Mouse (Mus musculus) forebrain, embryonic 14.5 days (tissue): ENCODE measurements around the gene Traf5. TPM values are rescaled to one million over a fixed set of nuclear protein-coding genes. Genes with fewer than 3 reads are reported as not detected.

Source experiments
- ATAC-seq: fragments of 200-750 bp; cut with Nextera tagmentation; 2 replicates; pipeline ENCODE4 v1.8.0; 2017; ENCODE audit warnings: mild to moderate bottlenecking, moderate library complexity
- DNase-seq: peaks from one replicate; pipeline ENCODE4 v3.0.0-alpha.2; 2015; ENCODE audit warnings: low spot score
- H3K27ac ChIP-seq: fragments of 300-500 bp; sonication (generic); 2 replicates; pipeline ENCODE4 v1.5.1; 2014; ENCODE audit warnings: low read depth, mild to moderate bottlenecking, control low read depth, low read length, moderate library complexity
- H3K27me3 ChIP-seq: fragments of 300-500 bp; sonication (generic); replicated peaks from 2 replicates; pipeline ENCODE4 v1.6.1; 2014; ENCODE audit warnings: low read length, control low read depth, mixed read lengths; ENCODE audit not compliant: control insufficient read depth, insufficient read depth
- H3K36me3 ChIP-seq: fragments of 300-500 bp; sonication (generic); 2 replicates; pipeline ENCODE4 v1.6.1; 2014; ENCODE audit warnings: low read length, control low read depth; ENCODE audit not compliant: control insufficient read depth, insufficient read depth
- H3K4me1 ChIP-seq: fragments of 300-500 bp; sonication (generic); 2 replicates; pipeline ENCODE4 v1.6.1; 2014; ENCODE audit warnings: antibody characterized with exemption, low read length, control low read depth; ENCODE audit not compliant: control insufficient read depth, insufficient read depth
- H3K4me2 ChIP-seq: fragments of 300-500 bp; sonication (generic); 2 replicates; pipeline ENCODE4 v1.6.1; 2014; ENCODE audit warnings: mild to moderate bottlenecking, control low read depth, low read length
- H3K4me3 ChIP-seq: fragments of 300-500 bp; sonication (generic); 2 replicates; pipeline ENCODE4 v1.5.1; 2014; ENCODE audit warnings: low read depth, low read length, control low read depth
- H3K9ac ChIP-seq: fragments of 300-500 bp; sonication (generic); 2 replicates; pipeline ENCODE4 v1.6.1; 2014; ENCODE audit warnings: mild to moderate bottlenecking, low read length, control low read depth, moderate library complexity
- H3K9me3 ChIP-seq: fragments of 300-500 bp; sonication (generic); replicated peaks from 2 replicates; pipeline ENCODE4 v1.6.1; 2016; ENCODE audit warnings: low read length, control low read depth, mixed read lengths; ENCODE audit not compliant: control insufficient read depth
- WGBS: fragments of 180-500 bp; shearing (Covaris S2); extraction: QIAGEN DNeasy Blood & Tissue Kit; methylation state at CpG from one replicate; pipeline ENCODE4 v1.1.7; 2014; 5-methylcytosine and 5-hydroxymethylcytosine counted together
- polyA plus RNA-seq: library from polyadenylated mRNA; unstranded; fragments of >200 nt; fragmentation: Nextera tagmentation; extraction: Ambion mirVana; gene quantifications from 2 replicates; pipeline ENCODE4 v1.2.1, GENCODE M21; 2014

Gene Traf5
- polyA plus RNA-seq, 1 experiment from 2014 or later, result 3.3 TPM

DNA sequence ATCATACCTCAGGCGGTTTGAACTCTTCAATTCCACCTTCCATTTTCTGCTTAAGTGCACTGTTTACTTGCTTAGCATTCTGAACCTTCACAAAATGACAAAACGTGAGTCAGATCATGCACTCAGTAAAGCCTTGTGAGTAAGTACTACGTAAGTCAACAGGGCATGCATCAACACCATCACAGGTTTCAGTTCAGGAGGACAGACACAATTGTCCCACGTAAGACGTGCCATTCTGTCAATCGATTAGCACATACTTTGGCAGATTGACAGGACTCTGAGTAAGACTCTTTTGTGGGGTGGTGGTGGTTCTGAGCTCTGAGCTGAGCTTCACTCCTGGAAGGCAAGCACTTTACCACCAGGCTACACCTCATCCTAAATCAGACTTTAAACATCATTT is 23.9 kb upstream of the Traf5 start:
- H3K9me3 ChIP-seq, result no peaks in the 10 kb centered on the region
- no peak overlapping the region for H3K27ac ChIP-seq
- no peak for DNase-seq
- no peak overlapping the region for H3K9ac ChIP-seq
- no peak overlapping the region for H3K4me3 ChIP-seq
- peaks cover 68% of the 10 kb centered on the region for H3K36me3 ChIP-seq
- H3K4me1 ChIP-seq, result no peaks in the 10 kb centered on the region
- ATAC-seq, result no peak
- WGBS, result 83% methylated on average over 6 of the region's 6 CpGs
- no peak overlapping the region for H3K4me2 ChIP-seq
- no peaks in the 10 kb centered on the region for H3K27me3 ChIP-seq

DNA sequence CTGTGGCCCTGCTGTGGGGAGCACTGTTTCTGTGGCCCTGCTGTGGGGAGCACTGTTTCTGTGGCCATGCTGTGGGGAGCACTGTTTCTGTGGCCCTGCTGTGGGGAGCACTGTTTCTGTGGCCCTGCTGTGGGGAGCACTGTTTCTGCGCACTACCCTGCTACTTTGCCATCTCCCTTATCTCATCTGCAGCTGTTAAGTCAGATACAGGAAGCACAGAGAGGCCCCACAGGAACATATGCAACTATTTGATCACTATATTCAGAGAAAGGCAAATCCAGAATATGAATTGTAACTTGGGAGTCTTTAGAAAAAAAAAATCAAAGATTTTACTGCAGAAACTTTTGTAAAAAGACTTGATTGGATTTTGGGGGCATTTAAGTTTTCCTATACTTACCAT is 23.0 kb upstream of the Traf5 start:
- Histone ChIP-seq H3K4me2 (no peak overlapping the region), H3K27ac (no peak overlapping the region), H3K4me1 (no peaks in the 10 kb centered on the region), H3K27me3 (no peaks in the 10 kb centered on the region), H3K4me3 (no peak overlapping the region), H3K36me3 (peaks cover 69% of the 10 kb centered on the region), H3K9me3 (no peaks in the 10 kb centered on the region), H3K9ac (no peak overlapping the region)
- 96% methylated on average over 1 of the region's 1 CpGs for WGBS
- ATAC-seq, result no peak
- no peak for DNase-seq

GRCm38 (mm10) chr1:192109169-192109568 is 16.8 kb upstream of the Traf5 start:
- ATAC-seq (no peak), DNase-seq (peak; percentile 10)
- peaks cover 42% of the 10 kb centered on the region for H3K36me3 ChIP-seq

DNA sequence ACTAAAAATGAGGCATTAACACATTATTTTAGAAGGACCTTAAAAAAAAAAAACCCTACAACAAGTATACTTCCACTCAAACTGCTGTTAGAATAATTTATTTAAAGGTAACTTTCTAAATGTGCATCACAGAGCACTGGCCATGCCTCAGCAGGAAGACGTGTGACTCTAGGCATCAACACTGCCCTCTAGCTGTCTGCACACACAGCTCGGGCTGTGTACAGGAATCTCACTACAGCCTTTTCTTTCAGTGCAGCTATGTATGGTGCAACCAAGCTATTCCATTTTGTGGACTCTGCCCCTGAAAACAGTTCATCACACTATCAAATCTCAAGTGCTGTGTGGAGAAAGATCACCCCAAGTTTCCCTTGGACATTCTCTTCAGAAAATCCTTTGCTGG is 15.0 kb upstream of the Traf5 start:
- Histone ChIP-seq H3K4me3 (no peak overlapping the region), H3K27me3 (no peaks in the 10 kb centered on the region), H3K36me3 (peaks cover 35% of the 10 kb centered on the region), H3K27ac (no peak overlapping the region), H3K9me3 (no peaks in the 10 kb centered on the region), H3K9ac (no peak overlapping the region), H3K4me2 (no peak overlapping the region), H3K4me1 (no peaks in the 10 kb centered on the region)
- ATAC-seq (0 out of 2 replicates have a peak, but pooled peaks have one; percentile 62), DNase-seq (peak; percentile 58)
- 11% methylated on average over 2 of the region's 2 CpGs for WGBS

More at GRCm38 (mm10) chr1:192109169-192109568, 16.8 kb upstream of the Traf5 start:
- 50% methylated on average over 6 of the region's 6 CpGs for WGBS
- Histone ChIP-seq H3K27ac (no peak overlapping the region), H3K4me3 (no peak overlapping the region), H3K27me3 (no peaks in the 10 kb centered on the region), H3K9ac (no peak overlapping the region), H3K4me1 (no peaks in the 10 kb centered on the region), H3K9me3 (no peaks in the 10 kb centered on the region), H3K4me2 (no peak overlapping the region)

- Histone ChIP-seq H3K36me3 (peaks cover 30% of the 10 kb centered on the region), H3K27ac (no peak overlapping the region), H3K4me3 (no peak overlapping the region), H3K4me1 (no peaks in the 10 kb centered on the region), H3K9me3 (no peaks in the 10 kb centered on the region), H3K4me2 (no peak overlapping the region), H3K9ac (no peak overlapping the region), H3K27me3 (no peaks in the 10 kb centered on the region)
- ATAC-seq, result no peak
- no peak for DNase-seq
- 89% methylated on average over 4 of the region's 4 CpGs for WGBS
Observed at GRCm38 (mm10) chr1:192105902-192106389, 13.6 kb upstream of the Traf5 start.

DNA sequence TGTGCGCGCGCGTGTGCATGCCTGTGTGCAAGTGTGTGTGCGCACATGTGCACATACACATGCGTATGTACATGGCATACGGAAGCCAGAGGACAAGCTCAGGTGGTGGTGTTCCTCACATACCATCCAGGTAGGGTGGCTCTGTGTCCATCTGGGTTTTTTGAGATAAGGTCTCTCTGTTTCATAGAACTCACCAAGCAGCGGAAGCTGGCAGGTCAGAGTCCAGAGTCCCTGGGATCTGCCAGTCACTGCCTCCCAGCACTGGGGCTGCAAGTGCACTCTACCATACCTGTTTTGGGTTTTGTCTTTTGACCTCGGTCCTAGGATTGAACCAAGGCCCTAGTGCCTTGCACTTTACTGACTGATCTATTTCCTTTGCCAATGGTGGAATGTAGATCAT is 11.7 kb upstream of the Traf5 start:
- H3K27me3 ChIP-seq, result no peaks in the 10 kb centered on the region
- H3K9me3 ChIP-seq, result no peaks in the 10 kb centered on the region
- no peak overlapping the region for H3K9ac ChIP-seq
- ATAC-seq (no peak), DNase-seq (no peak)
- H3K27ac ChIP-seq, result no peak overlapping the region
- H3K4me3 ChIP-seq, result no peak overlapping the region
- 97% methylated on average over 9 of the region's 9 CpGs for WGBS
- peaks cover 22% of the 10 kb centered on the region for H3K36me3 ChIP-seq
- no peaks in the 10 kb centered on the region for H3K4me1 ChIP-seq
- no peak overlapping the region for H3K4me2 ChIP-seq

GRCm38 (mm10) chr1:192103176-192103575 is 10.8 kb upstream of the Traf5 start:
- Histone ChIP-seq H3K27ac (no peak overlapping the region), H3K4me2 (no peak overlapping the region), H3K4me1 (no peaks in the 10 kb centered on the region), H3K4me3 (no peak overlapping the region), H3K9ac (no peak overlapping the region), H3K36me3 (peaks cover 27% of the 10 kb centered on the region), H3K9me3 (no peaks in the 10 kb centered on the region), H3K27me3 (no peaks in the 10 kb centered on the region)
- DNase-seq, result no peak
- no peak for ATAC-seq
- 82% methylated on average over 6 of the region's 6 CpGs for WGBS

DNA sequence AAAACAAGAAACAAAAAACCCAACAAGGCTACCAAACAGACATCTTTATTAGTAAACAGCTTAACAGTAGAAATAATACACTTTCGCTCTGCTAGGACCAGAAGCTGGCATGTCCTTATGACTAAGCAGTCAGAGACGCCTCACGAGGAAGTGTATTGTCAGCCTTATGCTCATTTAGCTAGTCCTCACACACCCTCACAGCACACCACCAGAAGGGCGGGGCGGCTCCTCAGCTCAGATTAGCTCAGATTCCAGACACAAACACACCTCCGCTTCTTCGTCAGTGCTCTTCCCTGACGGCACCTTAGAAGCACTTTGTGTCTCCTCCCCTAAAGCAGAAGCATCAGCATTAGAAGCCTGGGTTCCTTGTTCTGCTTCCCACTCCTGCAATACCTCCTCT is 9.0 kb upstream of the Traf5 start:
- H3K4me1 ChIP-seq, result no peaks in the 10 kb centered on the region
- DNase-seq (no peak), ATAC-seq (no peak)
- WGBS, result 82% methylated on average over 8 of the region's 8 CpGs
- H3K9ac ChIP-seq, result no peak overlapping the region
- no peaks in the 10 kb centered on the region for H3K27me3 ChIP-seq
- no peaks in the 10 kb centered on the region for H3K9me3 ChIP-seq
- no peak overlapping the region for H3K4me2 ChIP-seq
- no peak overlapping the region for H3K4me3 ChIP-seq
- peaks cover 30% of the 10 kb centered on the region for H3K36me3 ChIP-seq
- H3K27ac ChIP-seq, result no peak overlapping the region

- no peak overlapping the region for H3K9ac ChIP-seq
- ATAC-seq, result no peak
- no peak overlapping the region for H3K4me2 ChIP-seq
- H3K4me3 ChIP-seq, result no peak overlapping the region
- H3K4me1 ChIP-seq, result no peaks in the 10 kb centered on the region
- no peak for DNase-seq
- peaks cover 27% of the 10 kb centered on the region for H3K36me3 ChIP-seq
- H3K27ac ChIP-seq, result no peak overlapping the region
- H3K27me3 ChIP-seq, result no peaks in the 10 kb centered on the region
- 92% methylated on average over 11 of the region's 11 CpGs for WGBS
- H3K9me3 ChIP-seq, result no peaks in the 10 kb centered on the region
Observed at GRCm38 (mm10) chr1:192100742-192101141, 8.4 kb upstream of the Traf5 start.
